Mouse (Mus musculus) E14TG2a.4 (cell line): ENCODE data around the gene En1.

Experiments used
- CTCF ChIP-seq: conservative IDR thresholded peaks from 2 replicates; pipeline ENCODE4 v1.5.1; 2014; ENCODE audit warnings: low read length
- POU5F1 ChIP-seq: IDR thresholded peaks from 2 replicates; pipeline ENCODE4 v1.6.1; 2014; ENCODE audit warnings: low read length, borderline replicate concordance

DNA sequence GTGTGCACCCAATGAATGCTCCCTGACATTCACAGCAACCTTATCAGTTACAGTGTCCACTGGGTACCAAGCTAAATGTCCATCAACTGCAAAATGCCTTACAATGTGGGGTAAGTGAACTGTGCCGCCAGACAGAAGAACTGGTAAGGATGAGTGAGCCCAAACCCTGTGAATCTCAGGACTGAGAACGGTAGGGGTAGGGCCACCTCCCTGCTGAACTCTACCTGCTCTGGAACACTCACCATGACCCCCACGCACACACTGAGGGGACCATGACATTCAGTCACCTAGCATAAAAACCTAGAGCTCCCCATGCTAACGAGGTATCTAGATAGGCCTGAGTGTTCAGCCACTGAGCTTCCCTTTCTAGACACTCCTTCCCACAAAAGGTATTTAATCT is 20.9 kb upstream of the En1 start:
- TF ChIP-seq CTCF: no peak
- no peak for TF ChIP-seq POU5F1
